Mouse (Mus musculus) embryonic fibroblast, embryonic 13.5 days (primary cell): ENCODE measurements around the gene 4930449I24Rik.
"Not testable (repeated sequence)": the region's sequence is repeated elsewhere in the genome, so short reads cannot be mapped to it uniquely, and the experiment has no call there.

Experiments used
- CTCF ChIP-seq: IDR thresholded peaks from 2 replicates; pipeline ENCODE4 v1.5.1; 2011; ENCODE audit warnings: mild to moderate bottlenecking, control low read depth, low read length, moderate library complexity, borderline replicate concordance; ENCODE audit not compliant: insufficient read depth
- POLR2A ChIP-seq: IDR thresholded peaks from 2 replicates; pipeline ENCODE4 v1.6.1; 2011; ENCODE audit warnings: low read depth, mild to moderate bottlenecking, control low read depth, low read length, moderate library complexity

GRCm38 (mm10) chr5:146491063-146491462, 11.1 kb upstream of the 4930449I24Rik start, which contains the start of gene Gm6370:
- not testable (repeated sequence) for TF ChIP-seq POLR2A, CTCF
